Mouse (Mus musculus): ENCODE data around the gene Ankrd52.

DNA sequence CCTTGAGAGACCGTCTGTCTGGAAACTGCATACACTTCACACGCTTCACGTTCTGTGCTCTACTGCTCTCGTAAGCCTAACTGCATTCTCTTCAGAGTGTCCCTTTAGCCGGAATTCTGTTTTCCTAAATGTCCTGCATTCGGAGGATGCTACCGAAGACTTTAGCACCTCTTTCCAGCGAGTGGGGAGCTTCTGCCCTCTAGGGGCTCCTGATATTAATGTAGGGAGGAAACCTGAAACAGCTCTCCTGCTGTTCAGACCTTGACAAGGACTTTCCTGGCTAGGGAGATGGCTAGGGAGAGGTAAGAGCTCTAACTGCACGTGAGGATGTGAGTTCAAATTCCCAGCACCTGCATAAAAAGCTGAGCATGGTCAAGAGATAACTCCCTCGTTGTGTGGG is 63.5 kb downstream of the Ankrd52 start:
- TF ChIP-seq CTCF (IDR thresholded peaks at IDR 0.05; ENCODE audit: insufficient read depth, low read length) (peak; percentile 54), POLR2A (IDR thresholded peaks at IDR 0.05; ENCODE audit: borderline replicate concordance, extremely low read depth, low read depth, low read length) (no peak)

All from lung, adult 2 months (tissue).